Mouse (Mus musculus) small intestine, adult 2 months (tissue): ENCODE data around the gene Ceacam18. TPM values are rescaled to one million over a fixed set of nuclear protein-coding genes. Genes with fewer than 3 reads are reported as not detected.
"Not testable (repeated sequence)": the region's sequence is repeated elsewhere in the genome, so short reads cannot be mapped to it uniquely, and the experiment has no call there.

Experiments used
- H3K27ac ChIP-seq: fragments of 200-500 bp; 2 replicates; pipeline ENCODE4 v1.5.1; 2012; ENCODE audit warnings: low read depth, low read length, control low read depth, inconsistent platforms; ENCODE audit not compliant: insufficient read depth
- H3K27me3 ChIP-seq: fragments of 200-500 bp; 2 replicates; pipeline ENCODE4 v1.6.1; 2012; ENCODE audit warnings: mild to moderate bottlenecking, moderate library complexity, low read length, inconsistent platforms; ENCODE audit not compliant: control insufficient read depth, insufficient read depth
- H3K36me3 ChIP-seq: fragments of 200-500 bp; 2 replicates; pipeline ENCODE4 v1.6.1; 2012; ENCODE audit warnings: mild to moderate bottlenecking, low read length, control low read depth, inconsistent platforms; ENCODE audit not compliant: control insufficient read depth, insufficient read depth
- H3K4me1 ChIP-seq: fragments of 200-500 bp; 2 replicates; pipeline ENCODE4 v1.6.1; 2012; ENCODE audit warnings: low read length, inconsistent platforms, mixed read lengths; ENCODE audit not compliant: control insufficient read depth, insufficient read depth, insufficient read length
- H3K4me3 ChIP-seq: fragments of 200-500 bp; 2 replicates; pipeline ENCODE4 v1.5.1; 2012; ENCODE audit warnings: low read depth, mild to moderate bottlenecking, control low read depth, inconsistent platforms, low read length, moderate library complexity
- CTCF ChIP-seq: fragments of 200-500 bp; IDR thresholded peaks from 2 replicates; pipeline ENCODE4 v1.5.1; 2012; ENCODE audit warnings: low read depth, mild to moderate bottlenecking, control low read depth, inconsistent platforms, low read length, moderate library complexity, mixed read lengths; ENCODE audit not compliant: insufficient replicate concordance, insufficient read length; ENCODE audit errors: extremely low read depth
- POLR2A ChIP-seq: fragments of 200-500 bp; IDR thresholded peaks from 2 replicates; pipeline ENCODE4 v1.6.1; 2012; ENCODE audit warnings: low read depth, mild to moderate bottlenecking, control low read depth, inconsistent platforms, low read length, moderate library complexity
- WGBS: fragments of 180-500 bp; shearing (Covaris S2); methylation state at CpG from one replicate; pipeline ENCODE4 v1.1.7; 2018; 5-methylcytosine and 5-hydroxymethylcytosine counted together
- polyA plus RNA-seq: library from polyadenylated mRNA; depleted of rRNA; stranded (reverse); fragments of >200 nt; gene quantifications from 2 replicates; pipeline ENCODE4 v1.2.3, GENCODE M21; 2012

Gene Ceacam18
- polyA plus RNA-seq, 1 experiment: 57.8 TPM

- Histone ChIP-seq H3K4me3 (no peak overlapping the region), H3K4me1 (no peaks in the 10 kb centered on the region; the same call in 1 of the 2 replicates), H3K27me3 (no peaks in the 10 kb centered on the region), H3K36me3 (no peaks in the 10 kb centered on the region), H3K27ac (peak overlapping the region; percentile 49; the same call in 1 of the 2 replicates)
- TF ChIP-seq CTCF (no peak), POLR2A (no peak)
- 65% methylated on average over 5 of the region's 5 CpGs for WGBS
These were observed 8.1 kb downstream of the Ceacam18 start for GRCm38 (mm10) chr7:43642587-43642986.

GRCm38 (mm10) chr7:43643046-43643652 is 8.6 kb downstream of the Ceacam18 start:
- no peak overlapping the region for H3K4me3 ChIP-seq
- peak overlapping the region; percentile 49 for H3K27ac ChIP-seq
- WGBS: 81% methylated on average over 17 of the region's 17 CpGs
- no peaks in the 10 kb centered on the region; the same call in 1 of the 2 replicates for H3K4me1 ChIP-seq
- H3K27me3 ChIP-seq: no peaks in the 10 kb centered on the region
- TF ChIP-seq POLR2A (no peak), CTCF (no peak)
- H3K36me3 ChIP-seq: no peaks in the 10 kb centered on the region

- no peaks in the 10 kb centered on the region for H3K36me3 ChIP-seq
- no peak overlapping the region for H3K27ac ChIP-seq
- WGBS: 68% methylated on average over 6 of the region's 6 CpGs
- H3K27me3 ChIP-seq: no peaks in the 10 kb centered on the region
- TF ChIP-seq POLR2A (no peak), CTCF (no peak)
- no peak overlapping the region for H3K4me3 ChIP-seq
- no peaks in the 10 kb centered on the region for H3K4me1 ChIP-seq
These were observed 18.2 kb downstream of the Ceacam18 start for GRCm38 (mm10) chr7:43652683-43653082.

GRCm38 (mm10) chr7:43654519-43654918 is 20.0 kb downstream of the Ceacam18 start:
- no peaks in the 10 kb centered on the region for H3K27me3 ChIP-seq
- no peaks in the 10 kb centered on the region for H3K36me3 ChIP-seq
- no peak overlapping the region for H3K27ac ChIP-seq
- no peak overlapping the region for H3K4me3 ChIP-seq
- TF ChIP-seq POLR2A (no peak), CTCF (no peak)
- WGBS: 51% methylated on average over 3 of the region's 3 CpGs
- H3K4me1 ChIP-seq: no peaks in the 10 kb centered on the region

- no peak overlapping the region for H3K27ac ChIP-seq
- TF ChIP-seq CTCF (no peak), POLR2A (no peak)
These were observed 21.7 kb downstream of the Ceacam18 start for GRCm38 (mm10) chr7:43656232-43656631.

GRCm38 (mm10) chr7:43660002-43660401 is 25.5 kb downstream of the Ceacam18 start, which contains the start of gene Siglece:
Gene Siglece, minus strand, starts transcription at chr7:43660161.
- Histone ChIP-seq H3K4me1 (no peaks in the 10 kb centered on the region), H3K4me3 (peak within 1 kb of the TSS; percentile 25), H3K36me3 (no peaks in the 10 kb centered on the region), H3K27me3 (no peaks in the 10 kb centered on the region), H3K27ac (no peak within 1 kb of the TSS)
- no peak for TF ChIP-seq CTCF
- no peak for TF ChIP-seq POLR2A
- WGBS: 76% methylated on average over 1 of the region's 1 CpGs

More at GRCm38 (mm10) chr7:43656232-43656631, 21.7 kb downstream of the Ceacam18 start:
- H3K4me3 ChIP-seq: peak overlapping the region; percentile 10
- no peaks in the 10 kb centered on the region for H3K27me3 ChIP-seq
- H3K36me3 ChIP-seq: no peaks in the 10 kb centered on the region
- no peaks in the 10 kb centered on the region for H3K4me1 ChIP-seq
- WGBS: 58% methylated on average over 6 of the region's 6 CpGs

GRCm38 (mm10) chr7:43662804-43663203 is 28.3 kb downstream of the Ceacam18 start:
- 83% methylated on average over 1 of the region's 1 CpGs for WGBS

GRCm38 (mm10) chr7:43667221-43667620 is 32.7 kb downstream of the Ceacam18 start:
- not testable (repeated sequence) for H3K27ac ChIP-seq, H3K4me3 ChIP-seq, H3K27me3 ChIP-seq, H3K36me3 ChIP-seq
- WGBS: 53% methylated on average over 4 of the region's 4 CpGs
- peaks cover 13% of the 10 kb centered on the region for H3K4me1 ChIP-seq

More at GRCm38 (mm10) chr7:43662804-43663203, 28.3 kb downstream of the Ceacam18 start:
- Histone ChIP-seq H3K4me1 (no peaks in the 10 kb centered on the region), H3K36me3 (no peaks in the 10 kb centered on the region), H3K27me3 (no peaks in the 10 kb centered on the region), H3K4me3 (no peak overlapping the region), H3K27ac (no peak overlapping the region)
- no peak for TF ChIP-seq CTCF
- no peak for TF ChIP-seq POLR2A
